Mouse (Mus musculus): Measurements from ENCODE around the gene Zfp536.

Zfp536 gene

GRCm38 (mm10) chr7:37554405-37554804, 219.0 kb downstream of the Zfp536 start:
- DNase-seq (ENCODE audit: low read depth, low spot score): no peak

- DNase-seq (ENCODE audit: low read depth, low spot score): no peak
Measured at GRCm38 (mm10) chr7:37553646-37554045, 219.8 kb downstream of the Zfp536 start.

- no peak for DNase-seq (ENCODE audit: low read depth, low spot score)
Measured at GRCm38 (mm10) chr7:37552384-37552783, 221.1 kb downstream of the Zfp536 start.

GRCm38 (mm10) chr7:37548805-37549204, 224.6 kb downstream of the Zfp536 start:
- DNase-seq (ENCODE audit: low read depth, low spot score): no peak

- no peak for DNase-seq (ENCODE audit: low read depth, low spot score)
Measured at GRCm38 (mm10) chr7:37544011-37544410, 229.4 kb downstream of the Zfp536 start.

- no peak for DNase-seq (ENCODE audit: low read depth, low spot score)
Measured at GRCm38 (mm10) chr7:37542951-37543350, 230.5 kb downstream of the Zfp536 start.

- DNase-seq (ENCODE audit: low read depth, low spot score): no peak
Measured at GRCm38 (mm10) chr7:37531166-37531565, 242.3 kb downstream of the Zfp536 start.

- no peak for DNase-seq (ENCODE audit: low read depth, low spot score)
Measured at GRCm38 (mm10) chr7:37528311-37528710, 245.1 kb downstream of the Zfp536 start.

GRCm38 (mm10) chr7:37527890-37528289, 245.6 kb downstream of the Zfp536 start:
- DNase-seq (ENCODE audit: low read depth, low spot score): no peak

- DNase-seq (ENCODE audit: low read depth, low spot score): no peak
Measured at GRCm38 (mm10) chr7:37521407-37521806, 252.0 kb downstream of the Zfp536 start.

- no peak for DNase-seq (ENCODE audit: low read depth, low spot score)
Measured at GRCm38 (mm10) chr7:37510933-37511675, 262.3 kb downstream of the Zfp536 start.

GRCm38 (mm10) chr7:37509700-37510099, 263.7 kb downstream of the Zfp536 start:
- no peak for DNase-seq (ENCODE audit: low read depth, low spot score)

- DNase-seq (ENCODE audit: low read depth, low spot score): no peak
Measured at GRCm38 (mm10) chr7:37505548-37505947, 267.9 kb downstream of the Zfp536 start.

- no peak for DNase-seq (ENCODE audit: low read depth, low spot score)
Measured at GRCm38 (mm10) chr7:37505096-37505495, 268.3 kb downstream of the Zfp536 start.

GRCm38 (mm10) chr7:37498881-37499280, 274.6 kb downstream of the Zfp536 start:
- no peak for DNase-seq (ENCODE audit: low read depth, low spot score)

GRCm38 (mm10) chr7:37496491-37496890, 276.9 kb downstream of the Zfp536 start:
- no peak for DNase-seq (ENCODE audit: low read depth, low spot score)

- no peak for DNase-seq (ENCODE audit: low read depth, low spot score)
Measured at GRCm38 (mm10) chr7:37490312-37490711, 283.1 kb downstream of the Zfp536 start.

- no peak for DNase-seq (ENCODE audit: low read depth, low spot score)
Measured at GRCm38 (mm10) chr7:37484946-37485345, 288.5 kb downstream of the Zfp536 start.

GRCm38 (mm10) chr7:37482564-37482963, 290.9 kb downstream of the Zfp536 start:
- DNase-seq (ENCODE audit: low read depth, low spot score): no peak

GRCm38 (mm10) chr7:37481165-37481564, 292.3 kb downstream of the Zfp536 start:
- no peak for DNase-seq (ENCODE audit: low read depth, low spot score)

- DNase-seq (ENCODE audit: low read depth, low spot score): no peak
Measured at GRCm38 (mm10) chr7:37477309-37477708, 296.1 kb downstream of the Zfp536 start.

- no peak for DNase-seq (ENCODE audit: low read depth, low spot score)
Measured at GRCm38 (mm10) chr7:37475485-37475884, 298.0 kb downstream of the Zfp536 start.

- no peak for DNase-seq (ENCODE audit: low read depth, low spot score)
Measured at GRCm38 (mm10) chr7:37474284-37474683, 299.2 kb downstream of the Zfp536 start.

All from embryo, embryonic 11.5 days (tissue).